Mouse (Mus musculus) neural tube, embryonic 11.5 days (tissue): ENCODE measurements around the gene Morc1. TPM values are rescaled to one million over a fixed set of nuclear protein-coding genes. Genes with fewer than 3 reads are reported as not detected.

Experiments used
- ATAC-seq: fragments of 200-750 bp; cut with Nextera tagmentation; 2 replicates; pipeline ENCODE4 v1.8.0; 2017; ENCODE audit warnings: moderate number of reproducible peaks, mild to moderate bottlenecking, moderate TSS enrichment, moderate library complexity; ENCODE audit not compliant: insufficient read depth, low FRiP score, low TSS enrichment
- DNase-seq: peaks from one replicate; pipeline ENCODE4 v3.0.0-alpha.2; 2015; ENCODE audit warnings: low spot score
- H3K27ac ChIP-seq: fragments of 300-500 bp; sonication (generic); 2 replicates; pipeline ENCODE4 v1.5.1; 2014; ENCODE audit warnings: low read depth, mild to moderate bottlenecking, low read length
- H3K27me3 ChIP-seq: fragments of 300-500 bp; sonication (generic); 2 replicates; pipeline ENCODE4 v1.6.1; 2014; ENCODE audit warnings: mild to moderate bottlenecking, low read length, mixed read lengths; ENCODE audit not compliant: control insufficient read depth, insufficient read depth
- H3K36me3 ChIP-seq: fragments of 300-500 bp; sonication (generic); 2 replicates; pipeline ENCODE4 v1.6.1; 2014; ENCODE audit warnings: mild to moderate bottlenecking, low read length, moderate library complexity, mixed read lengths; ENCODE audit not compliant: control insufficient read depth, insufficient read depth
- H3K4me1 ChIP-seq: fragments of 300-500 bp; sonication (generic); 2 replicates; pipeline ENCODE4 v1.6.1; 2014; ENCODE audit warnings: low read length, mixed read lengths; ENCODE audit not compliant: control insufficient read depth, insufficient read depth
- H3K4me2 ChIP-seq: fragments of 300-500 bp; sonication (generic); 2 replicates; pipeline ENCODE4 v1.6.1; 2014; ENCODE audit warnings: low read depth, mild to moderate bottlenecking, moderate library complexity
- H3K4me3 ChIP-seq: fragments of 300-500 bp; sonication (generic); 2 replicates; pipeline ENCODE4 v1.5.1; 2014; ENCODE audit warnings: low read depth, low read length
- H3K9ac ChIP-seq: fragments of 300-500 bp; sonication (generic); 2 replicates; pipeline ENCODE4 v1.6.1; 2014; ENCODE audit warnings: mild to moderate bottlenecking, low read length
- H3K9me3 ChIP-seq: fragments of 300-500 bp; sonication (generic); 2 replicates; pipeline ENCODE4 v1.6.1; 2016; ENCODE audit warnings: low read length; ENCODE audit not compliant: control insufficient read depth
- WGBS: fragments of 180-500 bp; shearing (Covaris S2); extraction: QIAGEN DNeasy Blood & Tissue Kit; methylation state at CpG from one replicate; pipeline ENCODE4 v1.1.7; 2014; 5-methylcytosine and 5-hydroxymethylcytosine counted together
- polyA plus RNA-seq: library from polyadenylated mRNA; unstranded; fragments of >200 nt; fragmentation: Nextera tagmentation; extraction: Ambion mirVana; gene quantifications from 2 replicates; pipeline ENCODE4 v1.2.1, GENCODE M21; 2014

The Morc1 gene
- polyA plus RNA-seq, 1 experiment from 2014 or later = not detected

GRCm38 (mm10) chr16:48444589-48444988, 13.6 kb downstream of the Morc1 start:
- Histone ChIP-seq H3K4me3 (no peak overlapping the region), H3K4me2 (no peak overlapping the region), H3K9ac (no peak overlapping the region), H3K36me3 (no peaks in the 10 kb centered on the region), H3K27ac (no peak overlapping the region), H3K9me3 (no peaks in the 10 kb centered on the region), H3K27me3 (no peaks in the 10 kb centered on the region), H3K4me1 (no peaks in the 10 kb centered on the region)
- WGBS = 96% methylated on average over 5 of the region's 5 CpGs
- ATAC-seq (no peak), DNase-seq (no peak)

GRCm38 (mm10) chr16:48446161-48446925, 15.3 kb downstream of the Morc1 start:
- Histone ChIP-seq H3K36me3 (no peaks in the 10 kb centered on the region), H3K27me3 (no peaks in the 10 kb centered on the region), H3K9ac (no peak overlapping the region), H3K4me3 (no peak overlapping the region), H3K4me1 (no peaks in the 10 kb centered on the region), H3K4me2 (no peak overlapping the region), H3K27ac (no peak overlapping the region), H3K9me3 (no peaks in the 10 kb centered on the region)
- DNase-seq (no peak), ATAC-seq (no peak)
- 79% methylated on average over 8 of the region's 8 CpGs for WGBS

- no peak overlapping the region for H3K4me3 ChIP-seq
- no peak overlapping the region for H3K4me2 ChIP-seq
- no peaks in the 10 kb centered on the region for H3K27me3 ChIP-seq
- H3K9ac ChIP-seq = no peak overlapping the region
- ATAC-seq (no peak), DNase-seq (no peak)
- H3K36me3 ChIP-seq = no peaks in the 10 kb centered on the region
- no peaks in the 10 kb centered on the region for H3K9me3 ChIP-seq
- no peaks in the 10 kb centered on the region for H3K4me1 ChIP-seq
- WGBS = 54% methylated on average over 3 of the region's 3 CpGs
- H3K27ac ChIP-seq = no peak overlapping the region
Measured at GRCm38 (mm10) chr16:48453264-48453663, 22.2 kb downstream of the Morc1 start.

GRCm38 (mm10) chr16:48473396-48473795, 42.4 kb downstream of the Morc1 start:
- no peak overlapping the region for H3K4me2 ChIP-seq
- no peak for DNase-seq
- ATAC-seq = no peak
- H3K9ac ChIP-seq = no peak overlapping the region
- no peak overlapping the region for H3K27ac ChIP-seq
- no peaks in the 10 kb centered on the region for H3K9me3 ChIP-seq
- H3K4me1 ChIP-seq = no peaks in the 10 kb centered on the region
- WGBS = 90% methylated on average over 10 of the region's 10 CpGs
- no peaks in the 10 kb centered on the region for H3K36me3 ChIP-seq
- no peaks in the 10 kb centered on the region for H3K27me3 ChIP-seq
- H3K4me3 ChIP-seq = no peak overlapping the region

- H3K27me3 ChIP-seq = no peaks in the 10 kb centered on the region
- H3K36me3 ChIP-seq = no peaks in the 10 kb centered on the region
- ATAC-seq = no peak
- H3K27ac ChIP-seq = no peak overlapping the region
- no peak overlapping the region for H3K9ac ChIP-seq
- DNase-seq = no peak
- H3K4me2 ChIP-seq = no peak overlapping the region
- H3K4me1 ChIP-seq = no peaks in the 10 kb centered on the region
- WGBS = 43% methylated on average over 4 of the region's 4 CpGs
- H3K4me3 ChIP-seq = no peak overlapping the region
- no peaks in the 10 kb centered on the region for H3K9me3 ChIP-seq
Measured at GRCm38 (mm10) chr16:48474896-48475802, 44.1 kb downstream of the Morc1 start.

GRCm38 (mm10) chr16:48479266-48479848, 48.3 kb downstream of the Morc1 start:
- Histone ChIP-seq H3K4me3 (no peak overlapping the region), H3K9me3 (no peaks in the 10 kb centered on the region), H3K4me1 (no peaks in the 10 kb centered on the region), H3K9ac (no peak overlapping the region), H3K27me3 (no peaks in the 10 kb centered on the region), H3K36me3 (no peaks in the 10 kb centered on the region), H3K4me2 (no peak overlapping the region), H3K27ac (no peak overlapping the region)
- DNase-seq = no peak
- 83% methylated on average over 8 of the region's 8 CpGs for WGBS
- ATAC-seq = no peak

- Histone ChIP-seq H3K36me3 (no peaks in the 10 kb centered on the region), H3K4me1 (no peaks in the 10 kb centered on the region), H3K4me3 (no peak overlapping the region), H3K27me3 (no peaks in the 10 kb centered on the region), H3K4me2 (no peak overlapping the region), H3K9me3 (no peaks in the 10 kb centered on the region), H3K27ac (no peak overlapping the region), H3K9ac (no peak overlapping the region)
- DNase-seq (no peak), ATAC-seq (no peak)
- WGBS = 88% methylated on average over 5 of the region's 5 CpGs
Measured at GRCm38 (mm10) chr16:48516776-48517499, 85.9 kb downstream of the Morc1 start.

- H3K4me2 ChIP-seq = no peak overlapping the region
- H3K4me3 ChIP-seq = no peak overlapping the region
- no peak overlapping the region for H3K9ac ChIP-seq
- H3K27me3 ChIP-seq = no peaks in the 10 kb centered on the region
- H3K27ac ChIP-seq = no peak overlapping the region
- DNase-seq (no peak), ATAC-seq (no peak)
- no peaks in the 10 kb centered on the region for H3K9me3 ChIP-seq
- H3K4me1 ChIP-seq = no peaks in the 10 kb centered on the region
- H3K36me3 ChIP-seq = no peaks in the 10 kb centered on the region
Measured at GRCm38 (mm10) chr16:48519569-48519968, 88.5 kb downstream of the Morc1 start.
